Mouse (Mus musculus): ENCODE results near the gene Zfand3. TPM values are rescaled to one million over a fixed set of nuclear protein-coding genes. Genes with fewer than 3 reads are reported as not detected.

Zfand3 gene
- polyA plus RNA-seq, 1 experiment from 2014 or later = 61.7 TPM

DNA sequence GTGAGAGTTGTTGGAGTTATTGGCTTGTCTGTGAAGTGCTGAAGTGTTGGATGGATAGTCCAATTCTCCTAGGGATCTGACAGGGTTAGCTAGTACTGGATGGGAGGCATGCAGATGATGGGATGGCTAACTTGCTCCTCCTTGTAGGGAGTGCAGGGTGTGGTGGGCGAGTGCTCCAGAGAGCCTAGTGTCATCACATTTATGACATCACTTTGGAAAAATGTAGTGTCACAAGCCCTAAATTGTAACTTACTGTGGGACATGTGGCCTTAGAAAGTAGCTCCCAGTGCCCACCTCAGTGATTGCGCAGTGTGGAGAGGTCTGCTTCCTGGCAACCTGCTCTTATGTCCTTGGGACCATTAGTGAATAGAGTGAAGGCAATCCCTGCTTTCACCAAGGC, 2.3 kb downstream of the Zfand3 start:
- 86% methylated on average over 2 of the region's 2 CpGs for WGBS
- Histone ChIP-seq H3K4me1 (replicated peaks; ENCODE audit: control insufficient read depth, insufficient read depth, low read length) (peaks cover 7% of the 10 kb centered on the region), H3K4me2 (replicated peaks; ENCODE audit: low read depth, low read length) (no peak overlapping the region), H3K9me3 (ENCODE audit: control insufficient read depth, low read length) (no peaks in the 10 kb centered on the region), H3K27ac (ENCODE audit: low read depth, low read length) (no peak overlapping the region), H3K36me3 (ENCODE audit: control insufficient read depth, insufficient read depth, low read length) (no peaks in the 10 kb centered on the region), H3K4me3 (ENCODE audit: low read depth, low read length) (no peak overlapping the region), H3K27me3 (ENCODE audit: control insufficient read depth, insufficient read depth, low read length) (no peaks in the 10 kb centered on the region), H3K9ac (ENCODE audit: low read depth, low read length) (no peak overlapping the region)
- DNase-seq (ENCODE audit: low spot score) = no peak
- ATAC-seq (ENCODE audit: low FRiP score) = no peak

- Histone ChIP-seq H3K36me3 (ENCODE audit: control insufficient read depth, insufficient read depth, low read length) (no peaks in the 10 kb centered on the region), H3K27me3 (ENCODE audit: control insufficient read depth, insufficient read depth, low read length) (no peaks in the 10 kb centered on the region), H3K4me1 (replicated peaks; ENCODE audit: control insufficient read depth, insufficient read depth, low read length) (peaks cover 7% of the 10 kb centered on the region), H3K9me3 (ENCODE audit: control insufficient read depth, low read length) (no peaks in the 10 kb centered on the region), H3K4me2 (replicated peaks; ENCODE audit: low read depth, low read length) (no peak overlapping the region), H3K4me3 (ENCODE audit: low read depth, low read length) (no peak overlapping the region), H3K27ac (ENCODE audit: low read depth, low read length) (no peak overlapping the region), H3K9ac (ENCODE audit: low read depth, low read length) (no peak overlapping the region)
- DNase-seq (ENCODE audit: low spot score) (no peak), ATAC-seq (ENCODE audit: low FRiP score) (no peak)
- WGBS = 85% methylated on average over 6 of the region's 6 CpGs
These were observed 3.4 kb downstream of the Zfand3 start for GRCm38 (mm10) chr17:30007883-30008282.

DNA sequence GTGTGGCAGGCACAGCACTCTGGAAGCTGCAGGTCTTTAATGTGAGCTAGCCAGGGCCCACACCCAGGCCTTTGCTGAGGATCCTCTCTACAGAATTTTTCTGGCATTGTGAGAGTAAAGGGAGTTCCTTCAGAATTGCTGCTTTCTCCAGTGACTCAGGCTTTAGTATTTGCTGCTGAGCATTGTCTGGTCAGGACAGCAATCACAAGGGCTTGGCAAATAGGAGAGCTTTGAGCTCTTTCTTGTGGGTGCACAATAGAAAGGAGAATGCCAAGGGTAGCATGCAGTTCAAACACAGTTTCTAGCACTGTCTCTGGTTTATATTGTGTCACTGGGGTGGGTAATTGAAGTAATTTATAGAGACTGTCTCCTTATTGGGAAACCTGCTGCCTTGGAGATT, 3.9 kb downstream of the Zfand3 start:
- Histone ChIP-seq H3K9ac (ENCODE audit: low read depth, low read length) (no peak overlapping the region), H3K4me3 (ENCODE audit: low read depth, low read length) (no peak overlapping the region)

GRCm38 (mm10) chr17:30014660-30015059, 10.1 kb downstream of the Zfand3 start:
- H3K27ac ChIP-seq (ENCODE audit: low read depth, low read length) = no peak overlapping the region
- H3K9me3 ChIP-seq (ENCODE audit: control insufficient read depth, low read length) = no peaks in the 10 kb centered on the region
- 96% methylated on average over 4 of the region's 4 CpGs for WGBS
- no peak for DNase-seq (ENCODE audit: low spot score)
- H3K4me1 ChIP-seq (replicated peaks; ENCODE audit: control insufficient read depth, insufficient read depth, low read length) = no peaks in the 10 kb centered on the region
- H3K4me3 ChIP-seq (ENCODE audit: low read depth, low read length) = no peak overlapping the region
- H3K4me2 ChIP-seq (replicated peaks; ENCODE audit: low read depth, low read length) = no peak overlapping the region
- no peaks in the 10 kb centered on the region for H3K36me3 ChIP-seq (ENCODE audit: control insufficient read depth, insufficient read depth, low read length)
- ATAC-seq (ENCODE audit: low FRiP score) = no peak
- no peaks in the 10 kb centered on the region for H3K27me3 ChIP-seq (ENCODE audit: control insufficient read depth, insufficient read depth, low read length)
- no peak overlapping the region for H3K9ac ChIP-seq (ENCODE audit: low read depth, low read length)

More for the DNA sequence above, 3.9 kb downstream of the Zfand3 start:
- Histone ChIP-seq H3K27me3 (ENCODE audit: control insufficient read depth, insufficient read depth, low read length) (no peaks in the 10 kb centered on the region), H3K4me2 (replicated peaks; ENCODE audit: low read depth, low read length) (no peak overlapping the region), H3K9me3 (ENCODE audit: control insufficient read depth, low read length) (no peaks in the 10 kb centered on the region), H3K4me1 (replicated peaks; ENCODE audit: control insufficient read depth, insufficient read depth, low read length) (peaks cover 7% of the 10 kb centered on the region), H3K27ac (ENCODE audit: low read depth, low read length) (no peak overlapping the region), H3K36me3 (ENCODE audit: control insufficient read depth, insufficient read depth, low read length) (no peaks in the 10 kb centered on the region)
- no peak for ATAC-seq (ENCODE audit: low FRiP score)
- DNase-seq (ENCODE audit: low spot score) = no peak

- no peak for ATAC-seq (ENCODE audit: low FRiP score)
- WGBS = 95% methylated on average over 12 of the region's 12 CpGs
- H3K27me3 ChIP-seq (ENCODE audit: control insufficient read depth, insufficient read depth, low read length) = no peaks in the 10 kb centered on the region
These were observed 14.5 kb downstream of the Zfand3 start for GRCm38 (mm10) chr17:30018927-30019610.

GRCm38 (mm10) chr17:30019942-30020341, 15.4 kb downstream of the Zfand3 start:
- no peaks in the 10 kb centered on the region for H3K36me3 ChIP-seq (ENCODE audit: control insufficient read depth, insufficient read depth, low read length)
- no peak overlapping the region for H3K4me2 ChIP-seq (replicated peaks; ENCODE audit: low read depth, low read length)
- H3K4me3 ChIP-seq (ENCODE audit: low read depth, low read length) = no peak overlapping the region
- ATAC-seq (ENCODE audit: low FRiP score) = no peak
- WGBS = 96% methylated on average over 6 of the region's 6 CpGs
- no peak overlapping the region for H3K27ac ChIP-seq (ENCODE audit: low read depth, low read length)
- no peak overlapping the region for H3K9ac ChIP-seq (ENCODE audit: low read depth, low read length)
- no peak for DNase-seq (ENCODE audit: low spot score)
- H3K4me1 ChIP-seq (replicated peaks; ENCODE audit: control insufficient read depth, insufficient read depth, low read length) = no peaks in the 10 kb centered on the region
- no peaks in the 10 kb centered on the region for H3K9me3 ChIP-seq (ENCODE audit: control insufficient read depth, low read length)
- no peaks in the 10 kb centered on the region for H3K27me3 ChIP-seq (ENCODE audit: control insufficient read depth, insufficient read depth, low read length)

More at GRCm38 (mm10) chr17:30018927-30019610, 14.5 kb downstream of the Zfand3 start:
- Histone ChIP-seq H3K27ac (ENCODE audit: low read depth, low read length) (no peak overlapping the region), H3K4me1 (replicated peaks; ENCODE audit: control insufficient read depth, insufficient read depth, low read length) (no peaks in the 10 kb centered on the region), H3K36me3 (ENCODE audit: control insufficient read depth, insufficient read depth, low read length) (no peaks in the 10 kb centered on the region), H3K9me3 (ENCODE audit: control insufficient read depth, low read length) (no peaks in the 10 kb centered on the region), H3K4me2 (replicated peaks; ENCODE audit: low read depth, low read length) (no peak overlapping the region), H3K9ac (ENCODE audit: low read depth, low read length) (no peak overlapping the region), H3K4me3 (ENCODE audit: low read depth, low read length) (no peak overlapping the region)
- DNase-seq (ENCODE audit: low spot score) = no peak

DNA sequence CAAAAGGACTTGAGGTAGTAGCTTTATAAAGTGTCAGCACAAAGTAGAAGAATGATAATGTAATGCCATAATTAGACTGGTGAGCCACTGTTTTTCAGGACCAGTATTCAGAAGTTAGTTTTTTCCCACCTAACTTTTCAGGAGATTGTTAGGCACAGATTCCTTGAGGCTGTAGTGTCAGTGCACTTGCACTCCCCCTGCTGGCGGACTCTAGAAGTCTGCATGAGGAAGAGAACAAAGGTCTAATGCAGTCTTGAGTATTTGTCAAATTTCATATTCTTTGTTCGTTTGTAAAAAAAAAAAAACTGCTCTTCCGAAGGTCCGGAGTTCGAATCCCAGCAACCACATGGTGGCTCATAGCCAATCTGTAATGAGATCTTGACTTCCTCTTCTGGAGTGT, 20.1 kb downstream of the Zfand3 start:
- no peak for ATAC-seq (ENCODE audit: low FRiP score)
- WGBS = 68% methylated on average over 5 of the region's 5 CpGs
- Histone ChIP-seq H3K9me3 (ENCODE audit: control insufficient read depth, low read length) (no peaks in the 10 kb centered on the region), H3K4me1 (replicated peaks; ENCODE audit: control insufficient read depth, insufficient read depth, low read length) (0 out of 2 replicates have a peak, but pooled peaks cover 2% of the 10 kb centered on the region), H3K9ac (ENCODE audit: low read depth, low read length) (no peak overlapping the region), H3K27me3 (ENCODE audit: control insufficient read depth, insufficient read depth, low read length) (no peaks in the 10 kb centered on the region), H3K36me3 (ENCODE audit: control insufficient read depth, insufficient read depth, low read length) (no peaks in the 10 kb centered on the region), H3K4me2 (replicated peaks; ENCODE audit: low read depth, low read length) (no peak overlapping the region), H3K4me3 (ENCODE audit: low read depth, low read length) (no peak overlapping the region), H3K27ac (ENCODE audit: low read depth, low read length) (no peak overlapping the region)
- DNase-seq (ENCODE audit: low spot score) = peak; percentile 81

DNA sequence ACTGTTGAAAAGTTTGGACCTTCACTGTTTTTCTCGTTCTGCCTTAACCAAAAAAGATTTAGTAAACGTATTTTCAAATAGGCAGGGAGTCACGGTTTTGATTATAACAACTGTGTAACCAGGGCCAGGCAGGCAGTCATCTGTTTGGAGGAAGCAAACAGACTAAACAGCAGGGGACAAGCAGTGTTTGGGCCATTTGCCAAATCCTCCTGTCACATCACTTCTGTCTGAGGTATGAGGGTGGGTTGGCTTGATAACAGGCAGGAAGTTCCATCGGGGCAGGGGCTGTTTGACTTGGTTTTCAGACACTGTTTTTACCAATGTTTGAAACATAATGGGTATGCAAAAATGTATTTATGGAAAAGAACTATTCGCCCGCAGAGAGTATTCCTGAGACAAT, 22.1 kb downstream of the Zfand3 start:
- no peaks in the 10 kb centered on the region for H3K36me3 ChIP-seq (ENCODE audit: control insufficient read depth, insufficient read depth, low read length)
- DNase-seq (ENCODE audit: low spot score) = peak; percentile 47
- no peak overlapping the region for H3K4me2 ChIP-seq (replicated peaks; ENCODE audit: low read depth, low read length)
- 0 out of 2 replicates have a peak, but pooled peaks cover 2% of the 10 kb centered on the region for H3K4me1 ChIP-seq (replicated peaks; ENCODE audit: control insufficient read depth, insufficient read depth, low read length)
- H3K9me3 ChIP-seq (ENCODE audit: control insufficient read depth, low read length) = no peaks in the 10 kb centered on the region
- ATAC-seq (ENCODE audit: low FRiP score) = no peak
- H3K4me3 ChIP-seq (ENCODE audit: low read depth, low read length) = no peak overlapping the region
- 64% methylated on average over 6 of the region's 6 CpGs for WGBS
- no peak overlapping the region for H3K27ac ChIP-seq (ENCODE audit: low read depth, low read length)
- H3K27me3 ChIP-seq (ENCODE audit: control insufficient read depth, insufficient read depth, low read length) = no peaks in the 10 kb centered on the region
- H3K9ac ChIP-seq (ENCODE audit: low read depth, low read length) = no peak overlapping the region

DNA sequence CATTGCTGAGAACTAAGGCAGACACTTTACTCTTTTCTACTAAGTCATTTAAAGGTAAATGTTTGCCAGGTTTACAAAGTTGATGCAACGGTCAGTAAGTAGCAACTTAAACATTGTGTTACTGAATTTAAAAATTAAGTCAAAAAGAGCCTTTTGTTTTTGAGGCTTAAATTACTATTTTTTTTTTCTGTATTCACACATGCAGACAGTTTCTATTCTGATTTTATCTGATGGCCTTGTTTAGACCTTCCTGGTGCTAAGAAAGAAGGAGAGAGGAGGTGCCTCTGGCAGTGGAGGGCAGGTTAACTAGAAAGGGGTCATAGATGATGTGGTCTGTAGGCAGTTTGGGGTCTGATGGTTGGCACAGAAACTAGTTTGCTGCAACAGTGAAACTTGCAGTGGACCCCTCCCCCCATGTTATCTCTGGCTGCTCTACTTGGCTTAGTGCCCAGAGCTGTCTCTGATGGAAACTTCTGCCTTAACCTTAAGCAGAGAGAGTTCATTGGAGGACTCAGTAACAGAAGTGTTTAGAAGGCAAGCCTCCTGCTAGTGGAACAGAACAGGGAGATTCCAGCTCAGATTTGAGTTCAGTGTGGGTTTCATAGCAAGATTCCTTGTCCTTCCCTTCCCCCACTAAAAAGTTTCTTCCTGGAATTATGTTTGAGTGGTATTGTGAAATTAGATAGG, 23.0 kb downstream of the Zfand3 start:
- no peak overlapping the region for H3K9ac ChIP-seq (ENCODE audit: low read depth, low read length)
- no peaks in the 10 kb centered on the region for H3K36me3 ChIP-seq (ENCODE audit: control insufficient read depth, insufficient read depth, low read length)
- no peaks in the 10 kb centered on the region for H3K9me3 ChIP-seq (ENCODE audit: control insufficient read depth, low read length)
- DNase-seq (ENCODE audit: low spot score) (peak; percentile 50), ATAC-seq (ENCODE audit: low FRiP score) (no peak)
- WGBS = 72% methylated on average over 1 of the region's 1 CpGs
- 0 out of 2 replicates have a peak, but pooled peaks cover 2% of the 10 kb centered on the region for H3K4me1 ChIP-seq (replicated peaks; ENCODE audit: control insufficient read depth, insufficient read depth, low read length)
- no peak overlapping the region for H3K4me3 ChIP-seq (ENCODE audit: low read depth, low read length)
- no peak overlapping the region for H3K4me2 ChIP-seq (replicated peaks; ENCODE audit: low read depth, low read length)
- H3K27me3 ChIP-seq (ENCODE audit: control insufficient read depth, insufficient read depth, low read length) = no peaks in the 10 kb centered on the region
- H3K27ac ChIP-seq (ENCODE audit: low read depth, low read length) = no peak overlapping the region

Data from hindbrain, embryonic 11.5 days (tissue).